Mouse (Mus musculus) liver, embryonic 15.5 days (tissue): ENCODE measurements around the gene Rmi2. TPM values are rescaled to one million over a fixed set of nuclear protein-coding genes. Genes with fewer than 3 reads are reported as not detected.
"Not testable (repeated sequence)": the region's sequence is repeated elsewhere in the genome, so short reads cannot be mapped to it uniquely, and the experiment has no call there.

Experiments used
- ATAC-seq: fragments of 200-750 bp; cut with Nextera tagmentation; 2 replicates; pipeline ENCODE4 v1.8.0; 2017; ENCODE audit warnings: moderate number of reproducible peaks, mild to moderate bottlenecking, moderate library complexity; ENCODE audit not compliant: insufficient read depth
- H3K27ac ChIP-seq: fragments of 300-500 bp; sonication (generic); replicated peaks from 2 replicates; pipeline ENCODE4 v1.5.1; 2015; ENCODE audit warnings: mild to moderate bottlenecking, inconsistent platforms
- H3K27me3 ChIP-seq: fragments of 300-500 bp; sonication (generic); 2 replicates; pipeline ENCODE4 v1.6.1; 2015; ENCODE audit warnings: mild to moderate bottlenecking, inconsistent platforms
- H3K36me3 ChIP-seq: fragments of 300-500 bp; sonication (generic); replicated peaks from 2 replicates; pipeline ENCODE4 v1.6.1; 2015; ENCODE audit warnings: moderate library complexity, mild to moderate bottlenecking, inconsistent platforms
- H3K4me1 ChIP-seq: fragments of 300-500 bp; sonication (generic); replicated peaks from 2 replicates; pipeline ENCODE4 v1.6.1; 2015; ENCODE audit warnings: inconsistent platforms
- H3K4me2 ChIP-seq: fragments of 300-500 bp; sonication (generic); 2 replicates; pipeline ENCODE4 v1.6.1; 2015; ENCODE audit warnings: moderate library complexity, mild to moderate bottlenecking, inconsistent platforms
- H3K4me3 ChIP-seq: fragments of 300-500 bp; sonication (generic); replicated peaks from 2 replicates; pipeline ENCODE4 v1.5.1; 2015; ENCODE audit warnings: mild to moderate bottlenecking, inconsistent platforms
- H3K9ac ChIP-seq: fragments of 300-500 bp; sonication (generic); 2 replicates; pipeline ENCODE4 v1.6.1; 2015; ENCODE audit warnings: moderate library complexity, mild to moderate bottlenecking, inconsistent platforms
- H3K9me3 ChIP-seq: fragments of 300-500 bp; sonication (generic); replicated peaks from 2 replicates; pipeline ENCODE4 v1.6.1; 2016; ENCODE audit warnings: inconsistent platforms
- WGBS: fragments of 180-500 bp; shearing (Covaris S2); methylation state at CpG from one replicate; pipeline ENCODE4 v1.1.7; 2015; ENCODE audit warnings: mixed read lengths; ENCODE audit not compliant: insufficient replicate concordance; 5-methylcytosine and 5-hydroxymethylcytosine counted together
- polyA plus RNA-seq: library from polyadenylated mRNA; unstranded; fragments of >200 nt; fragmentation: Nextera tagmentation; extraction: Ambion mirVana; gene quantifications from 2 replicates; pipeline ENCODE4 v1.2.1, GENCODE M21; 2015

Gene Rmi2
- polyA plus RNA-seq: 1.8 and 1.9 TPM in 2 replicates

DNA sequence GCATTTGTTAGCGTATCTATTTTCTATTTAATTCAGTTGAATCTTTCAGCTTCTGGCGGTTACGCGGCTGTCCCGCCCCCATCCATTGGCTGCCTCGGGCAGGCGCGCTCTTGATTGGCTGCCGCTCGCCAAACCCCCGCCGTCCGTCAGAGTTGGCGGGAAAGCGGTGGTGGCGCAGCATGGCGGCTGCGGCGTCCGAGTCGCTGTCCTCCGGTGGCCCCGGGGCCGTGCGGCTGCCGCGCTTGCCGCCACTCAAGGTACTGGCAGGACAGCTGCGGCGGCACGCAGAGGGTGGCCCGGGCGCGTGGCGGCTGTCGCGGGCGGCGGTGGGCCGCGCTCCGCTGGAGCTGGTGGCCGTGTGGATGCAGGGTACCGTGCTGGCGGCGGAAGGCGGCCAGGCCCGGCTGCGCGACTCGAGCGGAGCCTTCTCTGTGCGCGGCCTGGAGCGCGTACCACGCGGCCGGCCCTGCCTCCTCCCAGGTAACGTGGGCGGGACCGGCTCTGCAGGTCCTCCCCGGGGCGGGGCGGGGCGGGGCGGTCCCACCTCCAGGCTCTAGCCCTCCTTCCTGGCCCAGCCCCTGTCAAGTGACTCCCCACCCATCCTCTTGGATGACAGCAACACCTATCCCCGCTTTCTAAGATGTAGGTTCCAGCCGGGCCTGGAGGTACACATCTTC lies at the start of gene Rmi2:
Gene Rmi2, plus strand, starts transcription at position 149 of the 677 bp plus-strand sequence.
- under 1% methylated on average over 69 of the region's 69 CpGs for WGBS
- Histone ChIP-seq H3K9ac (peak within 1 kb of the TSS; percentile 76), H3K9me3 (no peaks in the 10 kb centered on the region), H3K4me1 (peaks cover 52% of the 10 kb centered on the region), H3K4me2 (peak within 1 kb of the TSS; percentile 99), H3K27me3 (0 out of 2 replicates have a peak, but pooled peaks cover 8% of the 10 kb centered on the region), H3K27ac (peak within 1 kb of the TSS; percentile 87), H3K4me3 (peak within 1 kb of the TSS; percentile 90), H3K36me3 (peaks cover under 1% of the 10 kb centered on the region; the same call in 1 of the 2 replicates)
- ATAC-seq: peak; percentile 95

DNA sequence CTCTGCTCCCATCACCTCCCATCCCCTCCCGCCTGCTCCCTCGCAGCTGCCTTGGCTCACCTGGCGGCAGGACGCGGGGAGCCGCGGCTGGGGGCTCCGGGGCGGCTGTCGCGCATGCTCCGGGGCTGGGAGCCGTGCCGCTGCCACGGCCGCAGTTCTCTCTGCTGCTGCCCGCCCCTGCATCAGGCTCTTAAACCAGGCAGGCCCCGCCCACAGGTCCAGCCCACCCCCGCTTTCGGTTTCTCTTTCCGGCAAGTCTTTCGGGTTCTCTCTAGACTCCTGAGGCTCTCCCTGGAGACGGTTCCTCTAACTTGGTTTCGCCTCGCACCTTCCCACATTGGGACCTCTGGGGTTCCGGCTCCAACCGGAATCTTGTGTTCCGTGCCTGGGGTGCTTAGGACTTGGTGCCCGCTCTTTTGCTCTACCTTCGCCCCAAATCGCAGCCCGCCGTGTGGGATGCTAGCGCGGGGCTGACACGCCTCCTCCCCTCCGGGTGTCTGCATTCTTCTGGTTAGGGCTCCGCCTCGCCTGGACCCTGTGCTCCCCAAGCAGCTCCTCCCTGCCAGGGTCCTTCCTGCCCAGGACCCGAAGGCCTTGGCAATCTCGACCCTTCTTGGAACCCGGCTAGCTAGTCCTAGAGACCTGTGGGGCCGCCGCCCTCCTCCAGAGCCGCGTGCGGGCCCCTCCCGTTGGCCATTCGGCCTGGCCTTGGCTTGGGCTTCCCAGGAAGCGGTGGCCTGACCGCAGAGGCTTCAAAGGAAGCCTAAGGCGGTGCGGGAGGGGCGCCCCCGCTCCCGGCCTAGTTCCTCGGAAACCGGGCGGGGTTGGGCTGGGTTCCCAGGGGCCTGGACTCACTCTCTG lies 49.3 kb upstream of the Rmi2 start, which contains the start of gene Socs1:
Gene Socs1, minus strand, starts transcription at position 166 of the 861 bp plus-strand sequence.
- peaks cover 37% of the 10 kb centered on the region for H3K27me3 ChIP-seq
- ATAC-seq: peak; percentile 74
- peak within 1 kb of the TSS; percentile 85 for H3K4me3 ChIP-seq
- no peaks in the 10 kb centered on the region for H3K9me3 ChIP-seq
- peak within 1 kb of the TSS; percentile 67 for H3K9ac ChIP-seq
- peak within 1 kb of the TSS; percentile 81 for H3K27ac ChIP-seq
- peak within 1 kb of the TSS; percentile 95 for H3K4me2 ChIP-seq
- peaks cover 38% of the 10 kb centered on the region for H3K4me1 ChIP-seq
- no peaks in the 10 kb centered on the region for H3K36me3 ChIP-seq
- under 1% methylated on average over 58 of the region's 59 CpGs for WGBS

DNA sequence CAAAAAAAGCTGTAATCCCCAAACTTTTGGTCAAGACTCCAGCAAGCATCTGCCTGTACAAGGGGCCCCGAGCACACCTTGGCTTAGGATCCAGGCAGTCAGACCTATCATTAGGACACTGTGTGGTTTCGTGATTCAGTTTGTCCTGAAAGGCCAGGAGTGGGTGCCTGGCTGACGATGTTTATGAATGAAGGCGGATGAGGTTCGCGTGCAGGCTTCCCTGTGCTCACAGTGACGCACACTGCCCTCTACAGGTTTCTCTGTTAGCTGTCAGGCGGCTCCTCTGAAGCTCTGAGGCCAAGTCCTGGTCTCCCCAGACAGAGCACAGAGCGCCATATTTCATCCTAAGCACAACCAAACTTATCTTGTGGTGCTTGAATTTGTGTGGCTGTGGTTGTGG lies 48.6 kb upstream of the Rmi2 start:
- 2% methylated on average over 9 of the region's 9 CpGs for WGBS
- peaks cover 37% of the 10 kb centered on the region for H3K27me3 ChIP-seq
- H3K9me3 ChIP-seq: no peaks in the 10 kb centered on the region
- H3K9ac ChIP-seq: peak overlapping the region; percentile 67; the same call in 1 of the 2 replicates
- H3K27ac ChIP-seq: peak overlapping the region; percentile 81
- no peaks in the 10 kb centered on the region for H3K36me3 ChIP-seq
- H3K4me2 ChIP-seq: peak overlapping the region; percentile 95
- peaks cover 38% of the 10 kb centered on the region for H3K4me1 ChIP-seq
- ATAC-seq: peak; percentile 20; the same call in 1 of the 2 replicates
- H3K4me3 ChIP-seq: peak overlapping the region; percentile 85

DNA sequence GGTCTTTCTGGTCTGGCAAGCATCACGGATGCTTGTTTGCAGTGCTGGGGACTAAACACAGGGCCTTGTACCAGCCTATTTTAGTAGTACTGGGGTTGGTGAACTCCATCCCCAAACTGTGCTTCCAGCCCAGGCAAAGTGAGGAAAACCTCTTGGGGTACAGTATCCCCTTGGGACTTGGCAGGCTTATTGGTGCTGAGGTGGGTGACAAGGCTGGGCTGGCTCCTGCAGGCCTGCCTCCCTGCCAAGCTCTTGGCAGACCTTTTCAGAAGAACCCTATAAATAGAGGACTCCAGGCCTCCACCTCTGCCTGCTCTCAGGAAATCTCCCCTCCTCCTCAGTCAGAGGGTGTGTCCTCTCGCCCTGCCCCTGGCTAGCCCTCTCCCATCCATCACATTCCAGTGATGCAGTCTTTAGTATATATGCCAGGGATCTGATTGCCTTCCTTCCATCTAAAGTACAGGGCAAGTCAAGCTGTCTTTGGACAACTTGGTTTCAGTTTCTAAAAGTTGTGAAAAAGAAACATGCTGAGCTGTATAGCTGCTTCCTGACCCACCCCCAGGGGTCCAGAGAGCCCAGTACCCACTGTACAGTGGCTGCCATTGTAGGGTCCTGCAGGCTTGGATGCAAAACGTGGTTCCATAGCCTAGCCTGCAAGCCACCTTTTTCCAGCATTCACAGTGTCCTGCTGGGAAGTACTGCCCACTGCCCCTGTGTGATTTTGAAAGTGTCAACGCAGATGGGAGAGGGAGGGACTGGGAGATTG lies 47.9 kb upstream of the Rmi2 start:
- Histone ChIP-seq H3K36me3 (no peaks in the 10 kb centered on the region), H3K9ac (no peak overlapping the region), H3K4me3 (peak overlapping the region; percentile 85), H3K27me3 (peaks cover 38% of the 10 kb centered on the region), H3K4me1 (peaks cover 38% of the 10 kb centered on the region), H3K9me3 (no peaks in the 10 kb centered on the region), H3K27ac (no peak overlapping the region), H3K4me2 (peak overlapping the region; percentile 95)
- ATAC-seq: no peak
- WGBS: 59% methylated on average over 4 of the region's 4 CpGs

DNA sequence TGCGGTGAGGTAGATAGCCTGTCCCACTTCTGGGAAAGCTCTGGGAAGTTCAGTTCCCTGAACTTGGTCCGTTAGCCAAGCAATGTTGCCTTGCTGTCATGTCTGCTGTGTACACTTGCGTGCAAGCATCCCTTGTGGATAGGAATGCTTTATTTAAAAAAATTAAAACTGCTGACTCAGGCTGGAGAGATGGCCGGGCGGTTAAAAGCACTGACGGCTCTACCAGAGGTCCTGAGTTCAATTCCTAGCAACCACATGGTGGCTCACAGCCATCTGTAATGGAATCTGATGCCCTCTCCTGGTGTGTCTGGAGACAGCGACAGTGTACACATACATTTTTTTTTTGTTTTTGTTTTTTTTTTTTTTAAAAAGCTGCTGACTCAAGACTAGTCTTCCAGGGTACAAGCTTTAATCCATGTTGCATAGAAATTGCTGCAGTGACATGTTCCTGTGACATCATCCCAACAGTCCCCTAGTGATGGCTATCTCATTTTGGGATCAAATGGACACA lies 47.3 kb upstream of the Rmi2 start:
- ATAC-seq: no peak
- Histone ChIP-seq H3K9me3 (no peaks in the 10 kb centered on the region), H3K4me3 (no peak overlapping the region), H3K27ac (no peak overlapping the region), H3K36me3 (no peaks in the 10 kb centered on the region), H3K27me3 (peaks cover 32% of the 10 kb centered on the region), H3K4me1 (peaks cover 34% of the 10 kb centered on the region), H3K9ac (no peak overlapping the region), H3K4me2 (no peak overlapping the region)
- whole genome bisulfite sequencing: 62% methylated on average over 7 of the region's 7 CpGs

DNA sequence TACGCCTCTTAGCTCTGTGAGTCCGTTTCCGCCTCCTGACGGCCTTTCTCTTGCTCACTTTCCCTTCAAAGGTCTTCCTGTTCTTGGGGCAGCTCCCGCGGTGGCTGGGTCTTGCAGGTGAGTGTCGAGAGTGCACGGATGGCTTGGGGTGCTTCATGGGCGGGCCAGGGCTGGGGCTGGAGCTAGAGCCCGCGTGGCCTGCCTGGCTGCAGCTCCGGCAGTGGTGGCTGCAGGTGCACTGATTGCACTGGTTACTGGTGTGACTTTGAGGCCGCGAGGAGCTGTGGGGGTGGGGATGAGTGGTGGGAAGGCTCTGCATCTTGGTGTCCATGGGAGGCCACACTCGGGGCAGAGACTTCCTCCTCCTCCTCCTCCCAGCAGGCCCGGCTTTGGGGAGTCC lies 46.6 kb upstream of the Rmi2 start, which contains the start of gene Tnp2:
Gene Tnp2, minus strand, starts transcription at position 390 of the 400 bp plus-strand sequence.
- H3K27ac ChIP-seq: no peak within 1 kb of the TSS
- no peak within 1 kb of the TSS for H3K4me2 ChIP-seq
- no peak within 1 kb of the TSS for H3K4me3 ChIP-seq
- ATAC-seq: no peak
- WGBS: 44% methylated on average over 16 of the region's 16 CpGs
- H3K9ac ChIP-seq: no peak within 1 kb of the TSS
- peaks cover 31% of the 10 kb centered on the region for H3K4me1 ChIP-seq
- no peaks in the 10 kb centered on the region for H3K36me3 ChIP-seq
- peaks cover 25% of the 10 kb centered on the region for H3K27me3 ChIP-seq
- no peaks in the 10 kb centered on the region for H3K9me3 ChIP-seq

DNA sequence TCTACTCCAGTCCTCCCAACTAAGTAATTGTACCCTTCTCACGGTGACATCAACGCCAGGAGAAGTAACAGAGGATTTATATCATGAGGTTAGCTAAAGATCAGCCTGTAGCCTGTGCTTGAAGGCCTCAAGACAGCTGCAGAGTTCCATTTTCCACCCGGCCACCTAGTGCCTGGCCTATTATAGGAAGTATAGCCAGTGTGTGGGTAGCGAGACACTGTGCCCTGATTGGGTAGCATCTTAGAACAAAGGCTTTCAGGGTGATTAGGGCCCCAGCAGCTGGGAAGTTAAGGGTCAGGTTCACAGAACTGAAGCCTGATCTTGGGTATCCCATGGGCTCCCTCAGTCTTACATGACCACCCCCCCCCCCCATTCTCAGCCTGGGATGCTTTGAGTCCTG lies 46.0 kb upstream of the Rmi2 start:
- H3K4me2 ChIP-seq: no peak overlapping the region
- H3K4me3 ChIP-seq: no peak overlapping the region
- H3K9ac ChIP-seq: no peak overlapping the region
- H3K27me3 ChIP-seq: peaks cover 19% of the 10 kb centered on the region
- WGBS: 51% methylated on average over 4 of the region's 4 CpGs
- no peaks in the 10 kb centered on the region for H3K9me3 ChIP-seq
- H3K36me3 ChIP-seq: no peaks in the 10 kb centered on the region
- ATAC-seq: no peak
- peaks cover 29% of the 10 kb centered on the region for H3K4me1 ChIP-seq
- H3K27ac ChIP-seq: no peak overlapping the region

DNA sequence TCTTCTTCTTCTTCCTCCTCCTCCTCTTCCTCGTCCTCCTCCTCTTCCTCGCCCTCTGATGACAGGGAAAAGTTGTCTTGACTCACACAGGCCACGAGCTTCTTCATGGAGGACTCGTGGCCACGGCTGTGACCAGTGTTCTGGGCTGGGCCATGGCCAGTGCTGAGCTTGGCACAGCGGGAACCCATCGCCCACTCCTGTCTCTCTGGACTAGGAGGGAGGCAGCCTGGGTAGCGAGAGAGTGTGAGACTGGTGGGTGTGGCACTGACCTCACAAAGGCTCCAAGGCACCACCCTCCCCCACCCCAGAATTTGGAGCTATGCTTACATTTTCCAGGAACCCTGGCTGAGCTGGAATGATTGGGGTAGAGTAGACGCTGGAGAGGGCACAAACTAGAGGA lies 44.2 kb upstream of the Rmi2 start, which contains the start of gene Prm3:
Gene Prm3, minus strand, starts transcription at position 213 of the 400 bp plus-strand sequence.
- Histone ChIP-seq H3K27me3 (peaks cover 18% of the 10 kb centered on the region), H3K4me3 (no peak within 1 kb of the TSS)
- WGBS: 55% methylated on average over 9 of the region's 9 CpGs

DNA sequence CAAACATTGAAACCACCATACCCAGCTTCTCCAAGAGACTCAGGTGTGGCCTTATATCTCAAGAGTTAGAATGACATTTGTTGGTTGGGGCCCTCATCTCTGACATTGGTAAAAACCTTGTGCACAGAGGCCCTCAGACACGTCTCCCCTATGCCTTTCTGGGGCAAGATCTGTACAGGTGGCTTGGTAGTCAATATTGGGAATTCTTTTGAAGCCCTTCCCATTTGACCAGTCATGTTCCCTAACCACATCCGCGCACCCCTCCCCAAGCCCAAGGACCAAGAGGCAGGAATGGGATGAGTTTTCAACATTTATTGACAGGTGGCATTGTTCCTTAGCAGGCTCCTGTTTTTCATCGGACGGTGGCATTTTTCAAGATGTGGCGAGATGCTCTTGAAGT lies 38.8 kb upstream of the Rmi2 start, which contains the start of gene Prm2:
Gene Prm2, minus strand, starts transcription at position 101 of the 400 bp plus-strand sequence.
- ATAC-seq: no peak
- peaks cover 36% of the 10 kb centered on the region for H3K27me3 ChIP-seq

More for the DNA sequence above, 44.2 kb upstream of the Rmi2 start, which contains the start of gene Prm3:
- Histone ChIP-seq H3K9ac (no peak within 1 kb of the TSS), H3K9me3 (no peaks in the 10 kb centered on the region), H3K27ac (no peak within 1 kb of the TSS), H3K36me3 (no peaks in the 10 kb centered on the region), H3K4me1 (peaks cover 12% of the 10 kb centered on the region), H3K4me2 (no peak within 1 kb of the TSS)
- ATAC-seq: no peak

DNA sequence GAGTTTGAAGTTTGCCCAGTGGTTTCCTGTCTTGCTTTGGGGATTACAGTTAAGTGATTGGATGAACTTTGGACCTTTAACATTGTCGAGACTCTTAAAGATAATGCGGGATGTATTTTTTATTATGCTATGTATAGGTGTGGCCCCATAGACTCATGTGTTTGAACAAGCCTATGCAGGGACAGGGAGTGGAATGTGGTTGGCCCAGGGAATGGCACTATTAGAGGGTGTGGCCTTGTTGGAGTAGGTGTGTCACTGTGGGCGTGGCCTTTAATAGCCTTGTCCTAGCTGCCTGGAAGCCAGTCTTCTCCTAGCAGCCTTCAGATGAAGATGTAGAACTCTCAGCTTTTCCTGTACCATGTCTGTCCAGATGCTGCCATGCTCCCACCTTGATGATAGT lies 32.4 kb upstream of the Rmi2 start:
- not testable (repeated sequence) for H3K4me2 ChIP-seq, ATAC-seq, H3K4me3 ChIP-seq, H3K4me1 ChIP-seq, H3K9ac ChIP-seq, H3K27ac ChIP-seq, H3K36me3 ChIP-seq, H3K9me3 ChIP-seq
- H3K27me3 ChIP-seq: peaks cover 11% of the 10 kb centered on the region; the same call in 1 of the 2 replicates
- WGBS: 64% methylated on average over 3 of the region's 3 CpGs

More for the DNA sequence above, 38.8 kb upstream of the Rmi2 start, which contains the start of gene Prm2:
- H3K27ac ChIP-seq: no peak within 1 kb of the TSS
- H3K4me1 ChIP-seq: no peaks in the 10 kb centered on the region
- no peaks in the 10 kb centered on the region for H3K36me3 ChIP-seq
- 54% methylated on average over 6 of the region's 6 CpGs for WGBS
- H3K4me3 ChIP-seq: no peak within 1 kb of the TSS
- H3K4me2 ChIP-seq: no peak within 1 kb of the TSS
- H3K9ac ChIP-seq: no peak within 1 kb of the TSS
- H3K9me3 ChIP-seq: no peaks in the 10 kb centered on the region
